Mouse (Mus musculus): ENCODE data around the gene A630073D07Rik.
"Not testable (repeated sequence)": the region's sequence is repeated elsewhere in the genome, so short reads cannot be mapped to it uniquely, and the experiment has no call there.

Gene A630073D07Rik

GRCm38 (mm10) chr6:132651426-132651825, at the start of gene A630073D07Rik:
TSS of gene A630073D07Rik (minus strand) at chr6:132651526.
- DNase-seq: no peak

- DNase-seq: no peak
Measured at GRCm38 (mm10) chr6:132700907-132701306, 49.6 kb upstream of the A630073D07Rik start, which contains the start of gene Tas2r121. TSS of gene Tas2r121 (minus strand) at chr6:132701007.

GRCm38 (mm10) chr6:132691596-132691995, 40.3 kb upstream of the A630073D07Rik start:
- not testable (repeated sequence) for DNase-seq

DNA sequence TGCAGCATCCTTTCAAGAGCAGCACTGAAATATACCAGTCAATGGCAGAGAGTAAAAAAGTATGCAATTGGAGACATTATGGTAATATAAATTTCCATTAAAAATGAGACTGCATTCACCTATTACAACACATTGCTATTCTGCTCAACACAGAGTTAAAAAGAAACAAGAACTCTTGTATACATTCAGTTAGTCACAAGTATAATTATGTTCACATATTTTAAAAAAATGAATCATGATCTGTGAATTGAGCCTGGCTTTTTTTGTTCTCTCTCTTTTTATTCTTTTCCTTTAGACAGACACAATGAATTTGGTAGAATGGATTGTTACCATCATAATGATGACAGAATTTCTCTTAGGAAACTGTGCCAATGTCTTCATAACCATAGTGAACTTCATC, 5.3 kb upstream of the A630073D07Rik start, which contains the start of gene Tas2r120:
TSS of gene Tas2r120 (plus strand) at position 301 of the 400 bp plus-strand sequence.
- no peak for DNase-seq

- DNase-seq: no peak
Measured at GRCm38 (mm10) chr6:132649399-132649798, 1.9 kb downstream of the A630073D07Rik start.

GRCm38 (mm10) chr6:132595613-132596012, 55.7 kb downstream of the A630073D07Rik start, which contains the start of gene Prp2:
TSS of gene Prp2 (plus strand) at chr6:132595913.
- not testable (repeated sequence) for DNase-seq

All from lung, postnatal 4 days (tissue).